Mouse (Mus musculus) CH12.LX (cell line): ENCODE measurements around the gene Zc3h8.

Experiments used
- E2F4 ChIP-seq: IDR thresholded peaks from 2 replicates; pipeline ENCODE4 v1.6.1; 2011; ENCODE audit warnings: low read depth, low read length, improper control_type of control experiment; ENCODE audit not compliant: insufficient replicate concordance
- EP300 ChIP-seq: IDR thresholded peaks from 2 replicates; pipeline ENCODE4 v1.6.1; 2011; ENCODE audit warnings: low read length, improper control_type of control experiment
- ETS1 ChIP-seq: conservative IDR thresholded peaks from 2 replicates; pipeline ENCODE4 v1.6.1; 2012; ENCODE audit warnings: low read depth, mild to moderate bottlenecking, inconsistent platforms, low read length, improper control_type of control experiment, moderate library complexity
- MAZ ChIP-seq: IDR thresholded peaks from 2 replicates; pipeline ENCODE4 v1.6.1; 2012; ENCODE audit warnings: low read depth, mild to moderate bottlenecking, inconsistent platforms, low read length, improper control_type of control experiment, moderate library complexity
- NELFE ChIP-seq: IDR thresholded peaks from 2 replicates; pipeline ENCODE4 v1.6.1; 2011; ENCODE audit warnings: low read depth, low read length, improper control_type of control experiment
- POLR2AphosphoS2 ChIP-seq: IDR thresholded peaks from 2 replicates; pipeline ENCODE4 v1.6.1; 2011; ENCODE audit warnings: low read depth, low read length, improper control_type of control experiment
- RCOR1 ChIP-seq: conservative IDR thresholded peaks from 2 replicates; pipeline ENCODE4 v1.6.1; 2012; ENCODE audit warnings: low read depth, mild to moderate bottlenecking, inconsistent platforms, low read length, improper control_type of control experiment

DNA sequence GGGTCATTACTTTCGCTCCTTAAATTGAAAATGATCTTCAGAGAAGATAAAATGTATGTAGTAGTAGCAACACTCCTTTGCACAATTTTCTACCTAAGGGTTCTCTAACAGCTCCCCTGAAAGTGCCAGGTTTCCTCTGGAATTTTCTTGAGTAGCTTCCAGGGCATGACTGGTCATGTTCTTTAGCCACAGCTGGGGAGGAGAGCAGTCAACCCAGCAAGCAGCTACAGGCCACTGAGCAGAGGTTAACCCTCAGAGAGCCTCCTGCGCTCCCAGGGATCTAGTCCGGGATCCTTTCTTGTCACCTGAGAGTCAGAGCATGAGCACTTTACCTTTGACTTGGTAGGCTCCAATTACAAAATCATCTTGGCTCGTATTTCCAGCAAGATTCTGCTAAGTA, 19.1 kb downstream of the Zc3h8 start:
- TF ChIP-seq EP300, result no peak
- TF ChIP-seq RCOR1, result no peak
- TF ChIP-seq E2F4, result no peak
- no peak for TF ChIP-seq ETS1
- no peak for TF ChIP-seq MAZ
- TF ChIP-seq NELFE, result no peak
- no peak for TF ChIP-seq POLR2AphosphoS2
